Mouse (Mus musculus): ENCODE results near the gene Ppp2r5c. TPM values are rescaled to one million over a fixed set of nuclear protein-coding genes. Genes with fewer than 3 reads are reported as not detected.

The Ppp2r5c gene
- 146 TPM for polyA plus RNA-seq (2014; fragmentation: Illumina TruSeq; extraction: RNeasy Lipid Tissue Mini Kit (QIAGEN cat#74804); ENCODE audit: low read depth, low replicate concordance)

DNA sequence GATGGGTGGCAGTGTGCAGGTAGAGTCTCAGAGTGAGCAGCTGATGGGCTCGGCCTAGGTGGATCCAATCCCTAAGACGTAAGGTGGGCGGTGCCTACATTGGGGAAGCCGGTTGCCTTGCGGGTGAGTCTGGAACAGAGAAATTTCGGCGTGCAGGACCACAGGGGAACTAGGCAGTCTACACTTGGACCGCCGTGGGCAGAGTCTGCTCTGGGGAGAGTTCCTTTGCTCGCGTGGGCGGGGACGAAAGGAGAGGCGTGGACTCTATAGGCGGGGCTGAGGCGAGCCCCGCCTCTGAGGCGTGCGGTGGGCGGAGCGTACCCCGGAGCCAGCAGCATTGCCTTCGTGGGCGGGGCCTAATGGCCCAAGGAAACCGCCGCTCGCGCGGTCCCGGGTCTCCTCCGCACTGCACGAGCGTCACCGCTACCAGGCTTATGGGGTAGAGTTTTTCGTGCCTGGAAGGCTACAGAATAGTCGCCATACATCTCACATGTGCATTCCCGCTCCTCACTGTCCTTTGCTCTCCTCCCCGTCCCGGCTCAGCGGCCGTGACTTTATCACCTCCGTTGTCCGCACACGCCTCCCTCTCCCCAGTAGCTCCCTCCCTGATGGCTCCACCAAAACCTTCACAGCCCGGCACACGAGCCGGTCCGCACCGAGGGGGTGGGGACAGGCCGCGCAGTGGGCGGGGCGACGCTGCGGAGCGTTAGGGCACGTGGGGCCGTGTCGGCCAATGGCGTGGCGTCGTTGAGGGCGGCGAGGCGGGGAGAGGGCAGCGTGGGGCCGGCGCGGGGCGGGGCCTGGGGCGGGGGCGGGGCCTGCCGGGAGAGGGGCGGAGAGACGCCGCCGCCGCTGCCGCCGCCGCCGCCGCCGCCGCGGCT lies at the start of gene Ppp2r5c:
Gene Ppp2r5c, plus strand, starts transcription at position 831 of the 881 bp plus-strand sequence.

DNA sequence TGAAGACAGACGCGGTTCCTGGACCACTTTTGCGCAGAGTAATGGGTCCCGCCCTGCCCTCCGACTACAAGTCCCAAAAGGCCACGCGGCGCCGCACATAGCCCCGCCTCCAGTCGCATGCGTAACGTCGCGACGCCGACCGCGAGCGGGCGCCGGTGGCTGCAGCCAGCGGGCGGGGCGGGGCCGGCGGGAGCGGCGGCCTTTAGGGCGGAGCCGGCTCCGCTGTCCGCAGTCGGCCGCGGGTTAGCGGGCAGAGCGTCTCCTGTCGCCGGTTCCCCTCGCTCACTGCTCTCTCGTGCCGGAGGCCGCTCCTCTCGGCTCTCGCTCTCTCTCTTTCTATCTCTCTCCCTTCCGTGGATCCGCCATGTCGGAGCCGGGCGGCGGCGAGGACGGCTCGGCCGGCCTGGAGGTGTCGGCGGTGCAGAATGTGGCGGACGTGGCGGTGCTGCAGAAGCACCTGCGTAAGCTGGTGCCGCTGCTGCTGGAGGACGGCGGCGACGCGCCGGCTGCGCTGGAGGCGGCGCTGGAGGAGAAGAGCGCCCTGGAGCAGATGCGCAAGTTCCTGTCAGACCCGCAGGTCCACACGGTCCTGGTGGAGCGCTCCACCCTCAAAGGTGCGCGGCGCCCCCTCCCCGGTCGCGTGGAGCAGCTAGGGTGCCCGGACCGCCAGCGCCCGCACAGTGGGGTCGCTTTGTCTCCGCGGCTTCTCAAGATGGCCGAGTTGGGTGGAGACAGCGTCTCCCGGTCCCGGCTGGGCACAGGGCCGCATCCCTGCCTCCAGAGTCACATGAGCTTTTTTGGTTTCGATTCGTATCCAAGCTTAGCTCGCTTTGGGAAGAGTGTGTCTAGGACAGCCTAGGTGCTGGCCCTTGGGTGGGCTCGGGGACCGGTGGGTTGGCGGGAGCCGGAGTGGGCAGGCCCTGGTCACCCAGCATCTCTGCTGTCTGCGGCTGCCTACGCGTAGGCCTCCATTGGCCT lies 154.6 kb downstream of the Ppp2r5c start, which contains the start of gene Dync1h1:
Gene Dync1h1, plus strand, starts transcription at position 212 of the 978 bp plus-strand sequence.

Other genes starting within 250 kb of the Ppp2r5c start
- gene Dio3, start 168.1 kb upstream of the Ppp2r5c start, polyA plus RNA-seq (2014; fragmentation: Illumina TruSeq; extraction: RNeasy Lipid Tissue Mini Kit (QIAGEN cat#74804); ENCODE audit: low read depth, low replicate concordance) = not detected
- gene Dync1h1, start 154.3 kb downstream of the Ppp2r5c start, polyA plus RNA-seq (2014; fragmentation: Illumina TruSeq; extraction: RNeasy Lipid Tissue Mini Kit (QIAGEN cat#74804); ENCODE audit: low read depth, low replicate concordance) = 9.2 TPM
- not detected for gene 1700001K19Rik, start 235.5 kb downstream of the Ppp2r5c start, polyA plus RNA-seq (2014; fragmentation: Illumina TruSeq; extraction: RNeasy Lipid Tissue Mini Kit (QIAGEN cat#74804); ENCODE audit: low read depth, low replicate concordance)

Data from kidney, adult 10 weeks (tissue).